Mouse (Mus musculus) spleen, adult 2 months (tissue): ENCODE data around the gene Eef1akmt2. TPM values are rescaled to one million over a fixed set of nuclear protein-coding genes. Genes with fewer than 3 reads are reported as not detected.

Experiments used
- DNase-seq, 2 experiments: peaks; one replicate each; pipeline versions ENCODE4 v3.0.0 to v3.0.0-alpha.2; 2012 to 2021; ENCODE audit warnings: low spot score in 2 of 2, low read depth in 1 of 2
- H3K27ac ChIP-seq: fragments of 200-500 bp; 2 replicates; pipeline ENCODE4 v1.5.1; 2012; ENCODE audit warnings: low read length, inconsistent platforms; ENCODE audit not compliant: insufficient read depth
- H3K27me3 ChIP-seq: fragments of 200-500 bp; 2 replicates; pipeline ENCODE4 v1.6.1; 2012; ENCODE audit warnings: mild to moderate bottlenecking, moderate library complexity, low read length, inconsistent platforms; ENCODE audit not compliant: control insufficient read depth, insufficient read depth
- H3K36me3 ChIP-seq: fragments of 200-500 bp; 2 replicates; pipeline ENCODE4 v1.6.1; 2012; ENCODE audit warnings: mild to moderate bottlenecking, low read length, inconsistent platforms; ENCODE audit not compliant: control insufficient read depth, insufficient read depth
- H3K4me1 ChIP-seq: fragments of 200-500 bp; 2 replicates; pipeline ENCODE4 v1.6.1; 2011; ENCODE audit warnings: inconsistent platforms; ENCODE audit not compliant: control insufficient read depth, insufficient read depth, insufficient read length
- H3K4me3 ChIP-seq: fragments of 200-500 bp; 2 replicates; pipeline ENCODE4 v1.5.1; 2011; ENCODE audit warnings: mild to moderate bottlenecking, inconsistent platforms; ENCODE audit not compliant: insufficient read depth, insufficient read length; ENCODE audit errors: extremely low read depth
- CTCF ChIP-seq: fragments of 200-500 bp; IDR thresholded peaks from 2 replicates; pipeline ENCODE4 v1.5.1; 2011; ENCODE audit warnings: mild to moderate bottlenecking, inconsistent platforms; ENCODE audit not compliant: insufficient read depth, insufficient read length, insufficient replicate concordance; ENCODE audit errors: extremely low read depth
- POLR2A ChIP-seq: fragments of 200-500 bp; IDR thresholded peaks from 2 replicates; pipeline ENCODE4 v1.6.1; 2011; ENCODE audit warnings: low read depth, low read length, inconsistent platforms
- WGBS: fragments of 180-500 bp; shearing (Covaris S2); methylation state at CpG from one replicate; pipeline ENCODE4 v1.1.7; 2018; 5-methylcytosine and 5-hydroxymethylcytosine counted together
- polyA plus RNA-seq: library from polyadenylated mRNA; depleted of rRNA; stranded (reverse); fragments of >200 nt; gene quantifications from 2 replicates; pipeline ENCODE4 v1.2.3, GENCODE M21; 2012; rRNA removed

The Eef1akmt2 gene
- 3.3 and 4.6 TPM in 2 replicates for polyA plus RNA-seq

- Histone ChIP-seq H3K4me1 (peaks cover 5% of the 10 kb centered on the region; the same call in 1 of the 2 replicates), H3K27me3 (no peaks in the 10 kb centered on the region), H3K4me3 (peak within 1 kb of the TSS; percentile 77), H3K36me3 (peaks cover 9% of the 10 kb centered on the region), H3K27ac (peak within 1 kb of the TSS; percentile 95)
- DNase-seq, result peak; percentile 77 to 81
- WGBS, result 1% methylated on average over 37 of the region's 37 CpGs
- TF ChIP-seq CTCF, result no peak
- peak; percentile 34 for TF ChIP-seq POLR2A
Measured at GRCm38 (mm10) chr7:132852173-132852844, at the start of gene Eef1akmt2. TSS of gene Eef1akmt2 (minus strand) at chr7:132852673.

GRCm38 (mm10) chr7:132900826-132901531 lies 48.5 kb upstream of the Eef1akmt2 start:
- no peak for DNase-seq
- WGBS, result 60% methylated on average over 2 of the region's 2 CpGs
- no peaks in the 10 kb centered on the region for H3K27me3 ChIP-seq
- no peak overlapping the region for H3K4me3 ChIP-seq
- H3K27ac ChIP-seq, result no peak overlapping the region
- TF ChIP-seq CTCF (no peak), POLR2A (no peak)
- H3K4me1 ChIP-seq, result no peaks in the 10 kb centered on the region
- no peaks in the 10 kb centered on the region for H3K36me3 ChIP-seq

- 84% methylated on average over 2 of the region's 2 CpGs for WGBS
Measured at GRCm38 (mm10) chr7:132898234-132898633, 45.8 kb upstream of the Eef1akmt2 start.

GRCm38 (mm10) chr7:132897258-132897657 lies 44.8 kb upstream of the Eef1akmt2 start:
- TF ChIP-seq CTCF (no peak), POLR2A (no peak)
- Histone ChIP-seq H3K4me3 (no peak overlapping the region), H3K27me3 (no peaks in the 10 kb centered on the region), H3K27ac (no peak overlapping the region), H3K36me3 (no peaks in the 10 kb centered on the region), H3K4me1 (no peaks in the 10 kb centered on the region)
- no peak for DNase-seq
- WGBS, result 92% methylated on average over 10 of the region's 10 CpGs

More at GRCm38 (mm10) chr7:132898234-132898633, 45.8 kb upstream of the Eef1akmt2 start:
- no peak overlapping the region for H3K27ac ChIP-seq
- H3K36me3 ChIP-seq, result no peaks in the 10 kb centered on the region
- peak; percentile 43; the same call in 1 of the 2 replicates for TF ChIP-seq CTCF
- TF ChIP-seq POLR2A, result no peak
- DNase-seq, result peak in 1 of 2 experiments; percentile 13
- H3K4me3 ChIP-seq, result no peak overlapping the region
- H3K27me3 ChIP-seq, result no peaks in the 10 kb centered on the region
- no peaks in the 10 kb centered on the region for H3K4me1 ChIP-seq

- Histone ChIP-seq H3K4me3 (no peak overlapping the region), H3K36me3 (no peaks in the 10 kb centered on the region), H3K4me1 (no peaks in the 10 kb centered on the region), H3K27me3 (no peaks in the 10 kb centered on the region), H3K27ac (no peak overlapping the region)
- TF ChIP-seq POLR2A (no peak), CTCF (no peak)
- DNase-seq, result no peak
- 86% methylated on average over 9 of the region's 9 CpGs for WGBS
Measured at GRCm38 (mm10) chr7:132896206-132896815, 43.8 kb upstream of the Eef1akmt2 start.

DNA sequence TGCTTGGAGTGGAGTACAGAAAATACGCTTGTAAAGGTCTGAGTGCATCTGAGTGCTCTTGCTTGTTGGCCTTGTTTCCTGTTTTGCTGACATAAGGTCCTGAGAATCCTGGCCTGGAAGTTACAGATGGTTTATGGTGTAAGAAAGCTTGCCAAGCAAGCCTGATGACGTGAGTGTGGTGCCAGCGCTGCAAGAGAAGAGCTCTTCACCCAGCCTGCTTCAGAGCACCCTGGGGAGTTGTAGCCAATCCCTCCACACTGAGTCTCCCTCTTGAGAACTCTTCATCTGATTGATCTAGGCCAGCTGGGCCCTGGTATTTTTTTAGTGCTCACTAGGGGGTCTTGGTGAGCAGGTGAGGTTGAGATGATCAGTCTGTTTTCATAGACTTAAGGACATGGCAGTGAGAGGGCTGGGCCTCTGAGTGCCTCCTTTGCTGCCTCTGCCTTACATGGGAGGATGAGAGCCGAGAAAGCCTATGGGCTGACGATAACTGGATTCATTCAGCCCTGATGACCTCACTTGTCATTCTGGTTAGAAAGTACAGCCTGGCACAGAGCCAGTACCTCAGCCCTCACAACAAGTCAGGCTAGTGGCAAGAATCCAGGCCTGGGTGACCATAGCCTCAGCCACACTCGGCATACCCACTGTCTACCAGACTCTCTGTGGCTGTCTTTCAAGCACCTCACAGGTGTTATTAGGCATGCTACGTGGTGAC lies 42.5 kb upstream of the Eef1akmt2 start:
- no peak for TF ChIP-seq CTCF
- no peak for TF ChIP-seq POLR2A
- H3K27ac ChIP-seq, result no peak overlapping the region

More for the DNA sequence above, 42.5 kb upstream of the Eef1akmt2 start:
- Histone ChIP-seq H3K4me1 (no peaks in the 10 kb centered on the region), H3K27me3 (no peaks in the 10 kb centered on the region), H3K4me3 (no peak overlapping the region), H3K36me3 (no peaks in the 10 kb centered on the region)
- 82% methylated on average over 7 of the region's 7 CpGs for WGBS
- no peak for DNase-seq
